Comparison of ENCODE assay signal across 8 mouse cellular contexts in the genomic region with DNA sequence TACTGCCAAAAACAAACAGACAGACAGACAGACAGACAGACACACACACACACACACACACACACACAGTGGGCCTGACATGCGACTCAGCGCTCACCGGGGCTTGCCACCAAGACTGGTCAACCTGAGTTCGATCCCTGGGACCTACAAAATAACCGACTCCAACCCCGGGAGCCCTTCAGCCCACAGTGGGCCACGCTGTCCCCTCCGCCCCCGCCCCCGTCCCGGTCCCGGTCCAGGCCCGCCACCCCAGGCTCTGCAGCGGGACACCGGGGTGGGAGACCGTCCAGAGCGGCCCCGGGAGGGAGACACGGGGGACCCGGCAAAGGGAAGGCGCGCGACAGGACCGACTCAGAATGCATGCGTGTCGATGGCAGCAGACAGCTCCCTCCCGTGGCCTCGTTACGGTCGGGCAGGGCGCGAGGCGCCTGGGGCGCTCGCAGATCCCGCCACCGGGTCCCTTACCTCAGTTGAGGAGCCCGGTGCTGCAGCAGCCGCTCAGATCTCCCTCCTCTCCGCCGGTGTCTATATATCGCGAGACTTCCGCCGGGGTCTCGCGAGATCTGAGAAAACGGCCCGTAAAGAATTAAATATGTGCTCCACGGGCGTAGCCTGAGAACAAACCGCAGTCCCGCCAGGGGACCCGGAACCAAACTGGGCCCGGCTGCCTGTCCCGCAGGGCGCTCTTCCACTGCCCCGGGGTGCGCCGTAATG. TPM values are rescaled to one million over a fixed set of nuclear protein-coding genes. Genes with fewer than 3 reads are reported as not detected.
DNase-seq lines count a peak whose midpoint lies in the region; ATAC-seq lines count a peak whose summit lies in the region.

A gene (minus strand): TSS at position 511 of the 714 bp plus-strand sequence.
A gene (plus strand): TSS at position 615 of the 714 bp plus-strand sequence.

- no peaks in the 10 kb centered on the region for H3K27me3 ChIP-seq in lung, embryonic 16.5 days (ENCODE audit: control insufficient read depth, insufficient read depth, low read depth, low read length)

- WGBS in lung, embryonic 16.5 days = under 1% methylated on average over 55 of the region's 60 CpGs

- DNase-seq in MEL-GATA-1-ER (ENCODE audit: extremely low read depth, low read depth) = peak; percentile 92
- DNase-seq in cerebellum, adult 8-10 months = peak; percentile 90
- peak; percentile 99 for DNase-seq in forelimb bud, embryonic 11.5 days (ENCODE audit: low read depth, low spot score)
- peak; percentile 85 for DNase-seq in layer of hippocampus, adult 9-10 months (ENCODE audit: low spot score)
- peak; percentile 83 for DNase-seq in ovary, postnatal 10 days (ENCODE audit: low spot score)
- DNase-seq in thymus, postnatal 10 days (ENCODE audit: low spot score in 2 of 2) = peak; percentile 92 to 93

- H3K27ac ChIP-seq in lung, embryonic 16.5 days (ENCODE audit: low read length) = peak within 1 kb of the TSS; percentile 64

- H3K36me3 ChIP-seq in lung, embryonic 16.5 days (ENCODE audit: control insufficient read depth, insufficient read depth, low read length) = no peaks in the 10 kb centered on the region

- peak within 1 kb of the TSS; percentile 74 for H3K4me2 ChIP-seq in lung, embryonic 16.5 days (ENCODE audit: low read depth, low read length)

- peaks cover 10% of the 10 kb centered on the region for H3K4me1 ChIP-seq in lung, embryonic 16.5 days (replicated peaks; ENCODE audit: control insufficient read depth, insufficient read depth, low read length)

- H3K4me3 ChIP-seq in lung, embryonic 16.5 days (ENCODE audit: low read length) = peak within 1 kb of the TSS; percentile 98

- peak within 1 kb of the TSS; percentile 100 for H3K9ac ChIP-seq in lung, embryonic 16.5 days (ENCODE audit: low read length)

- peak; percentile 93 to 96 for ATAC-seq in hematopoietic stem cell, adult 5-6 weeks (replicated peaks in 1 of 2; ENCODE audit: insufficient read depth in 1 of 2, low FRiP score in 2 of 2, low TSS enrichment in 1 of 2, low read depth in 1 of 2, poor library complexity in 2 of 2, severe bottlenecking in 2 of 2)
- ATAC-seq in lung, embryonic 16.5 days (ENCODE audit: low read depth) = peak; percentile 98

- H3K9me3 ChIP-seq in lung, embryonic 16.5 days (ENCODE audit: control insufficient read depth, low read length) = no peaks in the 10 kb centered on the region

RNA-seq across cellular contexts. Expression of the first gene that starts in this region (rescaled TPM):
- 59.8 and 70.7 TPM in 2 replicates for total RNA-seq in hematopoietic stem cell, adult 5-6 weeks (2017)
- polyA plus RNA-seq in lung, embryonic 16.5 days (2015; fragmentation: Nextera tagmentation; extraction: Ambion mirVana) = 50.4 and 54.1 TPM in 2 replicates

RNA-seq across cellular contexts. Expression of the second gene that starts in this region (rescaled TPM):
- total RNA-seq in hematopoietic stem cell, adult 5-6 weeks (2017) = 44.8 and 50.6 TPM in 2 replicates
- 49.7 and 53.6 TPM in 2 replicates for polyA plus RNA-seq in lung, embryonic 16.5 days (2015; fragmentation: Nextera tagmentation; extraction: Ambion mirVana)

Comparison
In these comparisons a context has a peak if more than half of its experiments do, and no peak if none do; other contexts are left out.
1. Peak in every context shown above with its lines: DNase-seq, ATAC-seq, H3K4me3 ChIP-seq and H3K27ac ChIP-seq.